Mouse (Mus musculus): ENCODE data around the gene Gpr12.

Gpr12 gene

GRCm38 (mm10) chr5:146586357-146587070 lies 1.5 kb upstream of the Gpr12 start:
- 66% methylated on average over 8 of the region's 8 CpGs for WGBS

DNA sequence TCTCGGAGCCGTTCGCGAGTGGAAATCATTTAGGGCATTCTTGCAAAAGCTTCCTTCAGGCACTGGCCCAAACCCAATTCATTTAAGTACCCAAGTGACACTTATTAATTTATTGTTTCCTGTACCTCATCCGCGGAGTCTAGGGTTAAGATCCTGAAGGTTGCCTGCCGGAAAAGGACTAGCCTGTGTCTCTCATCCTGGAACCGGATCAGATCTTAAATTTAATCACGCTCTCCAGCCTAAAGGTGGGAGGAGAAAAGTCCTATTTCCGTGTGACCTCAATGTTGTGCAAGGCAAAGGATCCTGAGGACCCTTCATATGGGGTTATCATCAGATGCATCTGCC lies 240 bp upstream of the Gpr12 start:
- WGBS = 7% methylated on average over 10 of the region's 10 CpGs

GRCm38 (mm10) chr5:146584156-146584477 lies 922 bp downstream of the Gpr12 start:
- WGBS = 4% methylated on average over 10 of the region's 10 CpGs

GRCm38 (mm10) chr5:146576668-146577067 lies 8.4 kb downstream of the Gpr12 start:
- WGBS = 85% methylated on average over 3 of the region's 3 CpGs

GRCm38 (mm10) chr5:146572735-146573042 lies 12.3 kb downstream of the Gpr12 start:
- 74% methylated on average over 4 of the region's 4 CpGs for WGBS

DNA sequence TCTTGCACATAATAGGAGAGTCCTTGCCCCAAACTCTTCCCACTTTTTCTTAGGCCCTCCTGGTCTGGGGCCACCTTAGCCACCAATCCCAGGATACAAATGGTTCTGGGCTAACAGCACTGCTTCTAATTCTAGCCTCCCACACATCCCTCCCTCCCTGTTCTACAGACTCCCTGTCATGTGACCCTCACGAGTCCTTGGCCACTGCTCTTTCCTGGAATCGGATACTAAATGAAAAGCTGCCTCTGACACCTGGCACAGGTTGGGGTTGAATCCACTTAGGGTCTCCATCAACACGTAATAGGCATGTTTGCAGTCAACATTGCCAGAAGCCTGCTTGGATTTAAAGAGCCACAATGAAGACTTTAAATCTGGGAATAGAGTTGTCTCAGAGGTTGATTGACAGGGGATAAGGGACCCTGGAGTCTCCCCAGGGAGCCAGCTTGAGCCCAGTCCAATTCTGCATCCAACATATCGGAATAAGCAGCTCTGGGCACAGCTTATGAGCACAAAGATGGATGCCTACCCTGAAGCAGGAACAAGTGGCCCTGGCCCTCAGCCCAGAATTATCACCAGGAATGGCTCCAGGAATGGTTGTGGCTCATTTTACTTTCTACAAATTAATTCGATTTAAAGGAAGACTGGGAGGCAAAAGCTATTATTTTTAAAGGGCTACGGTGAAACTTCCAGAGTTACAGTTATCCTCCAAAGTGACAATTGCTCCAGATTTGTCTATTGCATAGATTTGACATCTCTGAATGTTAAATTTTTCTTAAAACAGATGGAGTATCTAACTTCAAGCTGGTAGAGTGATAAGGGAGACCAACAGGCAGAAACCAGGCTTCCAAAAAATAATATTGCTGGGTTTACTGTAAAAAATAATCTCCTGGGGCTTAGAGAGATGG lies 13.0 kb downstream of the Gpr12 start:
- 19% methylated on average over 6 of the region's 6 CpGs for WGBS

DNA sequence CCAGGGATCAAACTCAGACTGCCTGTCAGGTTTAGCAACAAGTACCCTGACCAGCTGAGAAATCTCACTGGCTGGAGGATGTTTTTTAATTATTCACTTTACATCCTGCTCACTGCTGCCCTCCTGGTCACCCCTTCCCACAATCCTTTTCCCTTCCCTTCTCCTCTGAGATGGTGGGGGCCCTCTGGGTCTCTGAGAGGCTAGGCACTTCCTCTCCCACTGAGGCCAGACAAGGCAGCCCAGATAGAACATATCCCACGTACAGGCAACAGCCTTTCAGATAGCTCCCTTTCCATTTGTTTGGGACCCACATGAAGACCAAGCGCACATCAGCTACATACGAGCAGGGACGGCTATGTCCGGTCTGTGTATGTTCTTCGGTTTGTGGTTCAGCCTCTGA lies 14.9 kb downstream of the Gpr12 start:
- WGBS = 87% methylated on average over 6 of the region's 6 CpGs

GRCm38 (mm10) chr5:146567054-146567453 lies 18.0 kb downstream of the Gpr12 start:
- 64% methylated on average over 4 of the region's 4 CpGs for WGBS

GRCm38 (mm10) chr5:146564259-146564658 lies 20.8 kb downstream of the Gpr12 start:
- 81% methylated on average over 1 of the region's 1 CpGs for WGBS

GRCm38 (mm10) chr5:146555836-146556235 lies 29.2 kb downstream of the Gpr12 start, which contains the start of gene Gm3415:
Gene Gm3415, plus strand, starts transcription at chr5:146556136.
- no CpG with 5 or more reads among the region's 3 CpGs for WGBS

GRCm38 (mm10) chr5:146537347-146537746 lies 47.7 kb downstream of the Gpr12 start, which contains the start of gene Gm3409:
Gene Gm3409, plus strand, starts transcription at chr5:146537647.
- WGBS = 93% methylated on average over 3 of the region's 3 CpGs
